Mouse (Mus musculus) kidney, embryonic 14.5 days (tissue): Measurements from ENCODE around the gene Tgds. TPM values are rescaled to one million over a fixed set of nuclear protein-coding genes. Genes with fewer than 3 reads are reported as not detected.

Source experiments
- ATAC-seq: fragments of 200-750 bp; cut with Nextera tagmentation; 2 replicates; pipeline ENCODE4 v1.8.0; 2017; ENCODE audit warnings: moderate number of reproducible peaks, mild to moderate bottlenecking, moderate TSS enrichment, moderate library complexity; ENCODE audit not compliant: low FRiP score, low TSS enrichment
- H3K27ac ChIP-seq: fragments of 300-500 bp; sonication (generic); 2 replicates; pipeline ENCODE4 v1.5.1; 2014; ENCODE audit warnings: low read depth, mild to moderate bottlenecking, low read length, moderate library complexity, mixed read lengths
- H3K27me3 ChIP-seq: fragments of 300-500 bp; sonication (generic); 2 replicates; pipeline ENCODE4 v1.6.1; 2014; ENCODE audit warnings: mild to moderate bottlenecking, low read length; ENCODE audit not compliant: control insufficient read depth, insufficient read depth
- H3K36me3 ChIP-seq: fragments of 300-500 bp; sonication (generic); 2 replicates; pipeline ENCODE4 v1.6.1; 2014; ENCODE audit warnings: low read length, mixed read lengths; ENCODE audit not compliant: control insufficient read depth, insufficient read depth
- H3K4me1 ChIP-seq: fragments of 300-500 bp; sonication (generic); 2 replicates; pipeline ENCODE4 v1.6.1; 2014; ENCODE audit warnings: low read length, mixed read lengths; ENCODE audit not compliant: control insufficient read depth, insufficient read depth
- H3K4me2 ChIP-seq: fragments of 300-500 bp; sonication (generic); replicated peaks from 2 replicates; pipeline ENCODE4 v1.6.1; 2014; ENCODE audit warnings: low read depth, mild to moderate bottlenecking, low read length
- H3K4me3 ChIP-seq: fragments of 300-500 bp; sonication (generic); 2 replicates; pipeline ENCODE4 v1.5.1; 2014; ENCODE audit warnings: mild to moderate bottlenecking, low read length
- H3K9ac ChIP-seq: fragments of 300-500 bp; sonication (generic); 2 replicates; pipeline ENCODE4 v1.6.1; 2014; ENCODE audit warnings: low read depth, mild to moderate bottlenecking, low read length, moderate library complexity
- H3K9me3 ChIP-seq: fragments of 300-500 bp; sonication (generic); 2 replicates; pipeline ENCODE4 v1.6.1; 2016; ENCODE audit warnings: low read length; ENCODE audit not compliant: control insufficient read depth
- WGBS: fragments of 180-500 bp; shearing (Covaris S2); extraction: QIAGEN DNeasy Blood & Tissue Kit; methylation state at CpG from one replicate; pipeline ENCODE4 v1.1.7; 2014; 5-methylcytosine and 5-hydroxymethylcytosine counted together
- polyA plus RNA-seq: library from polyadenylated mRNA; unstranded; fragments of >200 nt; fragmentation: Nextera tagmentation; extraction: Ambion mirVana; gene quantifications from 2 replicates; pipeline ENCODE4 v1.2.1, GENCODE M21; 2014

Tgds gene
- polyA plus RNA-seq, 1 experiment from 2014 or later, result 35.3 TPM

DNA sequence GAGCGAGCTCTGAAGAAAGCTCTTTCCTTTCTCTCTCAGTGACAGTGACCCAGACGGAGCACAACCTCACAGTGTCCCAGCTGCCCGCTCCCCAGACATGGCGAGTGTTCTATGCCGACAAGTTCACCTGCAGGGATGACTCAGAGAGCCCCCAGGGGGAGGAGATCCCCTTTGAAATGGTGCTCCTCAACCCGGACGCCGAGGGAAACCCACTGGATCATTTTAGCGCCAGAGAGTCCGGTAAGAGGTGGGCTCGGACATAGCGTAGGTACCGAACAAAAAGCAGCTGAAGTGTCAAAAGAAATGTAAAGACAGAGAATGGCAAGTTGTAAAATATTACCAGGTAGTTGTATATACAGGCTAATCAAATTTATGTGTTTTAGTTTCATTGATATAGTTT is 15.5 kb upstream of the Tgds start:
- Histone ChIP-seq H3K4me3 (no peak overlapping the region), H3K4me1 (no peaks in the 10 kb centered on the region), H3K36me3 (peaks cover 17% of the 10 kb centered on the region), H3K27me3 (no peaks in the 10 kb centered on the region), H3K27ac (no peak overlapping the region), H3K9ac (no peak overlapping the region), H3K9me3 (no peaks in the 10 kb centered on the region), H3K4me2 (no peak overlapping the region)
- WGBS, result 96% methylated on average over 13 of the region's 13 CpGs
- ATAC-seq, result no peak

- 96% methylated on average over 5 of the region's 5 CpGs for WGBS
- H3K27me3 ChIP-seq, result no peaks in the 10 kb centered on the region
- H3K4me1 ChIP-seq, result no peaks in the 10 kb centered on the region; the same call in 1 of the 2 replicates
Observed at GRCm38 (mm10) chr14:118142283-118142682, 9.7 kb upstream of the Tgds start.

GRCm38 (mm10) chr14:118137487-118137886 is 4.9 kb upstream of the Tgds start:
- Histone ChIP-seq H3K9me3 (peaks cover 3% of the 10 kb centered on the region; the same call in 1 of the 2 replicates), H3K27ac (peak overlapping the region; percentile 67; the same call in 1 of the 2 replicates), H3K9ac (peak overlapping the region; percentile 88), H3K27me3 (peaks cover 4% of the 10 kb centered on the region; the same call in 1 of the 2 replicates), H3K4me3 (peak overlapping the region; percentile 84), H3K4me2 (peak overlapping the region; percentile 63), H3K4me1 (peaks cover 2% of the 10 kb centered on the region; the same call in 1 of the 2 replicates), H3K36me3 (peaks cover 28% of the 10 kb centered on the region)
- WGBS, result under 1% methylated on average over 13 of the region's 13 CpGs
- peak; percentile 26 for ATAC-seq

More at GRCm38 (mm10) chr14:118142283-118142682, 9.7 kb upstream of the Tgds start:
- no peak for ATAC-seq
- Histone ChIP-seq H3K9me3 (no peaks in the 10 kb centered on the region), H3K4me3 (no peak overlapping the region), H3K4me2 (no peak overlapping the region), H3K9ac (no peak overlapping the region), H3K27ac (no peak overlapping the region), H3K36me3 (peaks cover 32% of the 10 kb centered on the region)

GRCm38 (mm10) chr14:118136744-118137452 is 4.3 kb upstream of the Tgds start, which contains the start of gene Gpr180:
TSS of gene Gpr180 (plus strand) at chr14:118137158.
- under 1% methylated on average over 77 of the region's 77 CpGs for WGBS
- H3K9ac ChIP-seq, result peak within 1 kb of the TSS; percentile 88
- H3K4me2 ChIP-seq, result peak within 1 kb of the TSS; percentile 63
- H3K27me3 ChIP-seq, result peaks cover 4% of the 10 kb centered on the region; the same call in 1 of the 2 replicates
- H3K27ac ChIP-seq, result peak within 1 kb of the TSS; percentile 67
- peaks cover 4% of the 10 kb centered on the region for H3K4me1 ChIP-seq
- H3K4me3 ChIP-seq, result peak within 1 kb of the TSS; percentile 84
- peaks cover 3% of the 10 kb centered on the region; the same call in 1 of the 2 replicates for H3K9me3 ChIP-seq
- H3K36me3 ChIP-seq, result peaks cover 23% of the 10 kb centered on the region
- ATAC-seq, result peak; percentile 97

- H3K9me3 ChIP-seq, result peaks cover 3% of the 10 kb centered on the region; the same call in 1 of the 2 replicates
- H3K4me2 ChIP-seq, result peak overlapping the region; percentile 75
- peaks cover 18% of the 10 kb centered on the region; the same call in 1 of the 2 replicates for H3K36me3 ChIP-seq
- ATAC-seq, result peak; percentile 7; the same call in 1 of the 2 replicates
- peak overlapping the region; percentile 24; the same call in 1 of the 2 replicates for H3K27ac ChIP-seq
- peaks cover 11% of the 10 kb centered on the region for H3K4me1 ChIP-seq
- peak overlapping the region; percentile 85 for H3K9ac ChIP-seq
- H3K27me3 ChIP-seq, result peaks cover 4% of the 10 kb centered on the region; the same call in 1 of the 2 replicates
- WGBS, result 15% methylated on average over 21 of the region's 21 CpGs
- peak overlapping the region; percentile 84 for H3K4me3 ChIP-seq
Observed at GRCm38 (mm10) chr14:118131931-118132641, 469 bp downstream of the Tgds start.

DNA sequence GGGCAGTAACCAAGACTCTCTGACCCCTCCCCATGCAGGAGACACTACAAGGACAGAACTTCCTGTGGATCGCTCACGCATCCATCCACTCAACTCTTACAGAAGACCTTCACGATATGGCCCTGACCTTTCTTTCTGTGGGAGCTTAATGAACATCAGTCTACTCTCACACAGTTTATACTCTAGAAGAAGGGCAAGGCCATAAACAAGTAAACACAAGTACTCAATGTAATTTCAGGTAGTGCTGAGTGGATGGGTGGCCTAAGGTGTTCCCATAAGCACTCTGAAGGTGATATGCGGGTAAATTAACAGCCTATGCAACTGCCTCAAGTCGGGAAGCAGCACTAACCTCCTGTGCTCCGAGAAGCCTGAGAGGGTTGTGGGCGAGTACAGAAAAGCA is 1.1 kb downstream of the Tgds start:
- Histone ChIP-seq H3K4me1 (peaks cover 11% of the 10 kb centered on the region), H3K36me3 (peaks cover 23% of the 10 kb centered on the region; the same call in 1 of the 2 replicates), H3K27me3 (peaks cover 4% of the 10 kb centered on the region; the same call in 1 of the 2 replicates), H3K9ac (peak overlapping the region; percentile 85; the same call in 1 of the 2 replicates), H3K4me2 (peak overlapping the region; percentile 75), H3K9me3 (peaks cover 3% of the 10 kb centered on the region; the same call in 1 of the 2 replicates), H3K4me3 (peak overlapping the region; percentile 84), H3K27ac (no peak overlapping the region)
- WGBS, result 80% methylated on average over 7 of the region's 7 CpGs
- no peak for ATAC-seq

DNA sequence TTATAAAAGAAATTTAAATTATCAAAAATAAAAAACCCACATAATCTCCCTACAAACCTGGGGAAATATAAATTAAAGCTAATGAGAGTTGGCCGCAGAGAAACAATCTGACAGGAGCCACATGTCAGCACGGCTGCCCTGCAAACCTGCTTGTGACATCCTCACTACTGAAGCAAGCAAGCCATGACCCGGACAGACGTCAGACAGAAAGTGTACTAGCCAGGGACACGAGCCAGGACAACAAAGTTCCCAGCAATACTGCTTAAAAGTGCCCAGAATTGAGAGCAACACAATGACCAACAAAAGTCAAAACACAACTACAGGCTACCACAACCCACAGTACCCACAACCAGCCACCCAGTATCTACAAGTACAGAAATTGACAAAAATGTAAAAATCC is 6.3 kb downstream of the Tgds start:
- no peak for ATAC-seq
- no peak overlapping the region for H3K4me2 ChIP-seq
- peaks cover 55% of the 10 kb centered on the region for H3K36me3 ChIP-seq
- H3K27me3 ChIP-seq, result no peaks in the 10 kb centered on the region
- no peak overlapping the region for H3K4me3 ChIP-seq
- WGBS, result 93% methylated on average over 5 of the region's 5 CpGs
- H3K27ac ChIP-seq, result no peak overlapping the region
- H3K9ac ChIP-seq, result no peak overlapping the region
- H3K9me3 ChIP-seq, result no peaks in the 10 kb centered on the region
- H3K4me1 ChIP-seq, result peaks cover 1% of the 10 kb centered on the region

DNA sequence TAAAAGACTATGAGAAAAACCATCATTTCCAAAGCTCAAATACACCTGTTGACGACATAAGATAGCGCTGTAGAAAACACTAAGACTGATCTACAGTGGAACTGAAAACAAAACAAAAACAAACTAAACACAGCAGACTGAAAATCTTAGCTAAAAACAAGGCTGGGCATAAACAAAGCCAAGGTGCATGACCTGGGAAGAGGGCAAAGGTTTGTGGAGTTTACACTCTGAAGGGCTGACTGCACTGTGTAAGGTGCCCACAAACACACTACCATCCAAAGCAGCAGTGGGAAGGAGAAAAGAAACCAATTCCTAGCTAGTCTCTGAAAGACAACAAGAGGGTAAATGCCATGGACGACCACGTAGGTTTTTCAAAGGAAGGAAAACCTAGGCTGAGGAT is 7.8 kb downstream of the Tgds start:
- 91% methylated on average over 4 of the region's 4 CpGs for WGBS
- no peak overlapping the region for H3K27ac ChIP-seq
- no peak overlapping the region for H3K4me2 ChIP-seq
- no peaks in the 10 kb centered on the region for H3K27me3 ChIP-seq
- no peaks in the 10 kb centered on the region for H3K4me1 ChIP-seq
- H3K9ac ChIP-seq, result no peak overlapping the region
- H3K36me3 ChIP-seq, result peaks cover 69% of the 10 kb centered on the region
- no peaks in the 10 kb centered on the region for H3K9me3 ChIP-seq
- no peak overlapping the region for H3K4me3 ChIP-seq
- no peak for ATAC-seq
